Mouse (Mus musculus): ENCODE results near the gene Col5a3.

DNA sequence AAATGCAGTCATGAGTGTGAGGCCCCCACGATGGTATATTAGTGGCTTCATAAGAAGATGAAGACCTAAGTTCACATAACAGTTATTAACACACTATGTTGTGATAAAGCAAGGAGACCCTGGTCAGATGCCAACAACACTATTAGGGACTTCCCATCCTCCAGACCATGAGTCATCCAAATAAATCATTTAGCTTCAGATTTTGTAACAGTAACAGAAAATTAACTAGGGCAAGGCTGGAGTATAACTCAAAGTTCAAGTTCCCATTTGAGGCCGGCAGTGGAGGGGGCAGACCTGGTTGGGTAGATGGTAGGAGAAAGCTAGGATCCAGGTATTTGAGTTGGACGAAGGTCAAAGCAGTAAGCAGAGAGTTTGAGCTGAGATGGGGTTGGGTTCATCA lies 33.6 kb downstream of the Col5a3 start:
- TF ChIP-seq CTCF (IDR thresholded peaks at IDR 0.05; ENCODE audit: control insufficient read depth, insufficient read depth, insufficient replicate concordance, low read depth, low read length) (no peak), POLR2A (IDR thresholded peaks at IDR 0.05; ENCODE audit: control insufficient read depth, low read depth, low read length) (no peak)
